Mouse (Mus musculus) adrenal gland, adult 2 months (tissue): ENCODE results near the gene Rnf141. TPM values are rescaled to one million over a fixed set of nuclear protein-coding genes. Genes with fewer than 3 reads are reported as not detected.

ENCODE experiments used
- DNase-seq: peaks from one replicate; pipeline ENCODE4 v3.0.0; 2021
- long read RNA-seq: library from polyadenylated mRNA; stranded (forward); transcript quantifications from one replicate; pipeline ENCODE4 v2.0.0, GENCODE M21; 2021
- polyA plus RNA-seq: library from polyadenylated mRNA; depleted of rRNA; stranded (reverse); fragments of >200 nt; gene quantifications from 2 replicates; pipeline ENCODE4 v1.2.3, GENCODE M21; 2012; rRNA removed
- total RNA-seq, 2 experiments: library from RNA; stranded (reverse); gene quantifications; 2 replicates each; pipeline ENCODE4 v1.2.3; 2021

The Rnf141 gene
- total RNA-seq (10 to 100 TPM; 56.0 to 56.3 TPM), polyA plus RNA-seq (9.9 and 10.8 TPM in 2 replicates)
- long read RNA-seq, full-length matches to known transcripts, result 14 of 18 reads
- long read RNA-seq, partial matches to known transcripts, result 0 of 18 reads
- long read RNA-seq, other reads (novel, unspliced or antisense), result 4 of 18 reads

DNA sequence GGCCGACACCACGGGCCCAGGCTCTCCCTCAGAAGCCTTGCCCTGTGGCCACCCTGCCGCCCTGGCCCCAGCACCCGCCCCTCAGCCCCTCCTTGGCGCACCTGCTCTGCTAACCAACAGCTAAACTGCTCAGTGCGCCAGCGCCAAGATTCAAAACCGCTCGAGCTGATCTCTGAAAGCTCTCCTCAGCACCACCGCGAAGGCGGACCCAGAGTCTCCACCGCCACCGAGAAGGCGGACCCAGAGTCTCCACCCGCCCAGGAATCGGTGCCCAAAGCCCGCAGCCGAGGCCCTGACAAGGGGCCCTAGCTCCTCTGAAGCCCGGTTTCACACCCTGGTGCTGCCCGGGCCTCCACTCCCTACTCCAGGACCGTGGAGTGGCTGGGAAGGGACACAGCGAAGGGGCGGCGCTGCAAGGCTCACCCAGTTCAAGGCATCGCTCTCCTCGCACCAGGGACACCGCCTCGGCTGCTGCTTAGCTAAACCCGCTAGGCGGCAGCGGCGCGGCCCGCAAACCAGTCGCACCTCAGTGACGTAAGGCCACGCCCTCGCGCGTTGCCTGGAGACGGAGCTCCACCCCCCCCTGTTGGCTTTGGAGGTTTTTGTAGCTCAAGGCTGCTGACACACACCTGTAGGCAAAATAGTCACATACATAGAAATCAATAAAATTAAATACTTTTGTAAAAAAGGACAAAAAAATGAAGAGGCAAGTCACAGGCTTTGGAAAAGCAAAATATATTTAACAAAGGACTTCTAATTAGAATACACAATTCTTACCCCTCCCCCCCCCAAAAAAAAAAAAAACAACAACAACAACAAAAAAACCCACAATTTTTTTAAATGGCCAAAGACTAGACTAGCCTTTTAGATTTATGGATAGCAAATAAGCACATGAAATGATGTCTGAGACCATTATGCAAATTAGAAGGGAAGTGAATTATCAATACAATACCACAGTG, at the start of gene Rnf141:
TSS of gene Rnf141 (minus strand) at position 542 of the 959 bp plus-strand sequence.
- DNase-seq, result peak; percentile 95

GRCm38 (mm10) chr7:110891501-110891986, 47.3 kb upstream of the Rnf141 start:
- DNase-seq, result peak; percentile 31

- peak; percentile 43 for DNase-seq
Observed at GRCm38 (mm10) chr7:110881746-110882333, 37.6 kb upstream of the Rnf141 start.

- no peak for DNase-seq
Observed at GRCm38 (mm10) chr7:110878028-110878427, 33.8 kb upstream of the Rnf141 start.

DNA sequence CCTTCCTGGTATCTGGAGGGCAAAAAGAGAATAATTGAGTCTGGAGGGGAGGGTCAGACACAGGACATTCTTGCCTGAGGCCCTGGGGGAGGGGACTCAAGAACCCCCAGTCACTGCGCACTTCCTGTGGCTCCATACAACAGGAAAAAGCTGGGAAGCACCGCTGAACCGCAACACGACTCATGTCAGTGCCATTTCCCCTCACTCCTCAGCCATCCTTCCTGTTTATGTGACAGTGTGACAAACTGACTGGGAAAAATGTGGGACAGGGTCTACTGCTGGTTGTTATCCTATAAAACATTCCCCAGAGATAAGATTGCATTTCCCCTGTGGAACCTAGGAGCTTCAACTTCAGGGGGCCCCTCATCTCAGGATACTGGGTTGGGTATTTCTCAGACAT, 32.7 kb upstream of the Rnf141 start:
- peak; percentile 30 for DNase-seq

GRCm38 (mm10) chr7:110868807-110869206, 24.6 kb upstream of the Rnf141 start:
- DNase-seq, result no peak

- DNase-seq, result no peak
Observed at GRCm38 (mm10) chr7:110867116-110867515, 22.9 kb upstream of the Rnf141 start.

GRCm38 (mm10) chr7:110866021-110866420, 21.8 kb upstream of the Rnf141 start:
- peak; percentile 63 for DNase-seq

DNA sequence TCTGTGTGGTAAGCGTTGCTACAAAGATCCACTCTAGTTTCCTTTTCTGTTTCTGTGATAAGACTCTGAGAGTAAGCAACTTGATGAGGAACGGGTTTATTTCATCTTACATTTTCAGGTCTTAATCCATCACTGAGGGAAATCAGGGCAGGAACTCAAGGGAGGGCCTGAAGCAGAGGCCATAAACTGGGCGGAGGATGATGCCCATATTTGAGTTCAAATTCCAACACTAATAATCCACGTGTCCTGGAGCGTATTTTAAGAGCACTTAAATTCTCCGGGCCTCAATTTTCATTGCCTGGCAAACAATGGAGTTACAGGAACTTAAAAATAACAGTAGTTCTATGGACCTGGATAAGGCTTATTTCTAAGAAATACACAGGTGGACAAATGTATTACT, 21.3 kb upstream of the Rnf141 start:
- DNase-seq, result no peak

DNA sequence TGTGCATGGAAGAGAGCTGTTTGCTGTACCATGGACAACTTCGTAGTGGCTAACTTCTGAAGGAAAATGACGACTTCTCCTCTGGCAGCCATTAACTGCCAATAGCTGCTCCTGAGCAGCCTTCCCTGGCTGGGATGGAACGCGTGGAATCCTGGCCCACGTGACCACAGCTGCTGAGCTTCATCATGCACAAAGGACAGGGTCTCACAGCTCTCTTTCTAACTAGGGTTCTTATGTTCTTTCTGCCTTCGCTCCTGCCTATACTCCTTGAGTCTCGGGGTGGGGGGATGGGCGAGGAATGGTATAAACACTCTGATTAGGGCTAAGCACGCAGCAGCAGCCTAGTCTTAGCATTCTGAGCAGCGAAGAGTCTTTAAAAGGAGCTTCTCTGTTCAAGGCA, 20.8 kb upstream of the Rnf141 start:
- DNase-seq, result no peak

DNA sequence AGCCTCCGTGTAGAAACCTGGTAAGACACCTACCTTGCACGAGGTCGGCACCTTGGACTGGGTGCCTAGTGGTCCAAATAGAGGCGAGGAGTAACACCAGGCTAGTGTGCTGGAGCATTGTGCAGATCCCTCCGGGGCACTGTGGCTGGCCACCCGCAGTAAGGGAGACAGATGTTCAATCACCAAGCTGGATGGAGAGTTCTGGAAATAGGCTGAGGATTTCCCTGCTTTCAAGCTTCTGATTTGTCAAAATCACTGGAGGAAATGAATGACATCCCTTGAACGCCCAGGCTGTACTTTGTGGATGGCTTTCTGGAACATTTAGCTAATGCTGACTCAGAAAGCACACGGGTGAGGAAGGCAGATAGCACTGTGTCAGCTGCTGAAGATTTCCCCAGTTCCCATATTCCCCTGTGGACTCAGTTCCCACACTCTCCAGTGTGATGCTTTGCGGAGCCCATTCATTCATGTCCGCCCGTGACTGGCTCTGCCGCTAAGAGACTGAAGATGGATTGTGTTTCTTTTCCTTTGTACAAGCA, 18.6 kb upstream of the Rnf141 start, which contains the start of gene Lyve1:
TSS of gene Lyve1 (minus strand) at position 489 of the 539 bp plus-strand sequence.
- peak; percentile 32 for DNase-seq

GRCm38 (mm10) chr7:110860129-110860528, 15.9 kb upstream of the Rnf141 start:
- DNase-seq, result no peak

DNA sequence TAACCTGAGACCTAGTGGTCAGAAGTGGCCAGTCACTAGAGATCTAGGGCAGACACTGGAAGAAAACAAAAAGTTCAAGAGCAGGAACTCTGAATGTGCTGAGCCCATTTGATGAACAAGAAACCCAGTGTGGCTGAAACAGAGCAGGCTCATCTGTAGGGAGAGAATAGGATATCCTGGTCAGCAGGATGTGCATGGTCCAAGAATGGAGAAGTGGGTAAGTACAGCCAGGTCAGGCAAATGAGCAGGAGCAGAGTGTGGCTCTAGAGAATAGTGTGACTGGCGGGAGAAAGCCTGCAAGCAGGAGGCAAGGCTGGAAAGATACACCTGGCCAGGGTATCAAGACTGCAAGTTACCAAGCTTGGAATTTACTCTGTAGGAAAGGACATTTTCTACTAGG, 11.3 kb upstream of the Rnf141 start:
- DNase-seq, result no peak

GRCm38 (mm10) chr7:110854927-110855546, 10.8 kb upstream of the Rnf141 start:
- DNase-seq, result peak; percentile 38

DNA sequence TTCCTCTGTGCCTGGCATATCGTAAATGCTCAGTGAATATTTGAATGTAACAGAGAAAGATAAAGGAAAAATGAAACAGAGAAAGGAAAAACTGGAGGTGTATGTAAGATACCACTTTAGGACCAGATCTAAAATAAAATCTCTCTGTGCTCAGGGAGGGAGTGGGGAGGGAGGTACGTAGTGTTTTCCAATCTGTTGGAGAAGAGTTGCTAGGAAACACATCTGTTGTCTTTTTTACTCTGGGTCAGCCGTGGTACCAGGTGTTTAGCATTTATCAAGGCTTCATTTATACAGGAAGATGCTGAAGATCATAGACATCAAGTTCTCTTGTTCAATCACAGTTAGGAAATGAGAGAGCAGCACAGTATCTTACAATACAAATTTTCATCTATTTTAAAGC, 10.3 kb upstream of the Rnf141 start:
- DNase-seq, result no peak

DNA sequence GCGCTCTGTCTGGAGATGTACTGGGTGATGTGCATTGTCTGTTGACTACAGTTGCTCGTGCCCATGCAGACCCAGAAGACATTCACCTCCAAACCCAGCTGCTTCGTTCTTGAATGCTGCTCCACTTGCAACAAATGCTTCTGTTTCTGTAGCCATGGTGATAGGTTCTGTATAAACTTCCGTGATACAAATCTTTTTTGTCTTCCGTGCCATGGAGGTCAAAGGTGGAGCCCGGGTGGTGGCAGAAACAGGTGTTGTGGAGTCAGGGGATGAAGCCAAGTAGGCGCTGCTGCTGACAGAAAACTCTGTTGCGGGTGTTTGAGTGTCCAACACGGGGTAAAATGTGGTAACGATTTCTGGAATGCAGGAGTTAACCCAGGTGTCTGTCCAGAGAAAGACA, 9.4 kb upstream of the Rnf141 start:
- no peak for DNase-seq

GRCm38 (mm10) chr7:110851541-110852203, 7.4 kb upstream of the Rnf141 start:
- no peak for DNase-seq

DNA sequence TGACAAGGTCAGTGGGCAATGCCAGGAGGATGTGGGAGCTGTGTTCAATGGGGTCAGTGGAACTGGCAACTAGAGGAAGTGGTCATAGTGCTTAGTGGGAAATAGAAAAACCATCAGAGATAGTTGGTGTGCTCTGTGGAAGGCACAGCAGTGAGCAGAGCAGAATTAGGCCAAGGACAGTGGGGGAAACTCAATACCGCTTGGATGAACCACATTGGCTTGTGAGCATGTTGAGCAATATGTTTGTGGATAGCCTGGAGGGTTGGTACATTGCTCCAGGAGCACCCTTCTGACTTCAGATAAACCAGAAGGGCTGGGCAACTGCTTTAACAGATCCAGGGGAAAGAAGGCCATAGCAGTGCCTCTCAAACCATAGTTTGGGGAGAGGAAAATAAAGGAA, 4.1 kb upstream of the Rnf141 start:
- peak; percentile 68 for DNase-seq

DNA sequence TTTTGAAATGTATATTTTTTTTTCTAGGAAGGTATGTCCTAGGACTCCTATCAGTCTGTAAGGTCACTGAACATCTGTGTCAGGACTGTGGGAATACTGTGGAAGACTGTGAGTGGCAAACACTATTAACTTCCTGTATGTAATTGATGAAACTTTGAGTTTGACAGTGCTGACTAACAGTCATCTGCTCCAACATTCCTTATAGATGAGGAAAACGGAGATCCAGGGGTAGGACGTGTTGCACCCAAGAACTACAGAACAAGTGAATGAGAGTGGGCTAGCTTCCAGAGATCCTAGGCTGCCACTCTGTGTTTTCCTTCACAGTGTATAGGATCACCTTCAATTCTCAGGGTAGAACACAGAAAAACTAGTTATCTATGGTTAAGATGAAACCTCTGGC, 3.1 kb upstream of the Rnf141 start:
- DNase-seq, result no peak

DNA sequence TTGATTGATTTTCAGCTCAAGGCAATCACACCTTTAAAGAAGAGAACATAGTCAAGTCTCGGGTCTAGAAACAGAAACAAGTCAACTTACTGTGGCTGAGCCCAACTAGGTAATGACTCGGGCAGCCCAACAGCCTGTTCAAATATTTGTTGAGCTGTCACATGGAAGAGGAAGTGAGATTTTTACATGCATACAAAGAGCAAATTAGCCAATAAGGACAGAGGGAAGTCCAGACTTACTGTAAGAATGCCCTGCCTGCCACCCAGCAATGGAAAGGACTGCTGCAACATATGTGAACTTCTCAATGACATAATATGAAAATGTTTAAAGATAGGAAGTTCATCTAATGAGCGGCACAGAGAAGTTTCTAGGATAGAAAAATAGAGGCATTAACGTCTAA, 3.9 kb downstream of the Rnf141 start:
- no peak for DNase-seq

- peak; percentile 15 for DNase-seq
Observed at GRCm38 (mm10) chr7:110834522-110834921, 9.7 kb downstream of the Rnf141 start.
